Mouse (Mus musculus): ENCODE data around the gene Lhx8.

- TF ChIP-seq GATA1 (IDR thresholded peaks at IDR 0.05; ENCODE audit: borderline replicate concordance, low read length) (no peak), FLI1 (IDR thresholded peaks at IDR 0.05; ENCODE audit: low read length) (no peak)
These were observed at the start of gene Lhx8 for GRCm38 (mm10) chr3:154330181-154331002.
